Mouse (Mus musculus) testis, adult 2 months (tissue): ENCODE measurements around the gene Ace.

Source experiments
- CTCF ChIP-seq: fragments of 200-500 bp; IDR thresholded peaks from 2 replicates; pipeline ENCODE4 v1.5.1; 2012; ENCODE audit warnings: low read depth, mild to moderate bottlenecking, inconsistent platforms, low read length, moderate library complexity; ENCODE audit not compliant: control insufficient read depth, insufficient read depth, insufficient replicate concordance
- POLR2A ChIP-seq: fragments of 200-500 bp; IDR thresholded peaks from 2 replicates; pipeline ENCODE4 v1.6.1; 2012; ENCODE audit warnings: low read depth, mild to moderate bottlenecking, inconsistent platforms, low read length, moderate library complexity; ENCODE audit not compliant: control insufficient read depth

DNA sequence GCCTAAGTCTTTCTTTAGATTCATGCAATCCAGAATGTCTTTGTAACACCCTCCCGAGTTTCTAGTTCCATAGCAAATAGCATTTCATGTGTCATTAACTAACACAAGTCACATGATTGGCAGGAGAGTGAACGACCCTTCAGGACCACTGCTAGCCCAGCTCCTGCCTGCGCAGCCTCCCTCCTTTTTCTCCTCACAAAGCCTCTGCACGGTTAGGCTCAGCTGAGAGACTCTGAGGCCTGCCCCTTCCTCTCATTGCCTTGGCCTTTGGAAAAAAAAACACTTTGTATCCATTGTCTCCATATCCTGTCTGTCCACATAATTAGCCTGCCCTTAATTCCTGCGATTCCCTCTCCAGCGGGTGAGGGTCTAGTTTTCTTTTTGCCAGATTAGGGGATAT lies 10.2 kb upstream of the Ace start:
- no peak for TF ChIP-seq POLR2A
- no peak for TF ChIP-seq CTCF
